Mouse (Mus musculus): Measurements from ENCODE around the gene Cd300lb.
"Not testable (repeated sequence)": the region's sequence is repeated elsewhere in the genome, so short reads cannot be mapped to it uniquely, and the experiment has no call there.

The Cd300lb gene

DNA sequence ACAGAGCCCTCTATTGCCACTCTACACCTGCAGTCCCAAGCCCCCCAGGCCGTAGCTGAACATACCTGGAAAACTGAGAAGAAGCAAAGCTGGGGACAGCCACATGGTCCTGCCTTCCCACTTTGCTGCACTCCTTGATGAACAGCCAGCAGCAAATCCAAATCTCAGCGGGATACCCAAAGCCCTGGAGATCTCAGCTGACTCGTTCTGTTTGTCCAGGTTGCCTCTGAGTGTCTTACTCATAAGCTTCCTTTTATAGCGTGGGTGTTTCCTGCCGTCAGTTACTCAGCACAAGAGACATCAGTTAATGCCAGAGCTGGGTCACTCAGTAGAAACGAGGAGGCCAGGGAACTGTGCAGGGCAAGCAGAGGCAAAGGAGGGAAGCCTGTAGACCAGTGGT, at the start of gene Cd300lb:
Cd300lb (minus strand) TSS at position 243 of the 400 bp plus-strand sequence.
- peak in 1 of 2 experiments; percentile 21 for DNase-seq (ENCODE audit: low read depth in 1 of 2, low spot score in 2 of 2)

DNA sequence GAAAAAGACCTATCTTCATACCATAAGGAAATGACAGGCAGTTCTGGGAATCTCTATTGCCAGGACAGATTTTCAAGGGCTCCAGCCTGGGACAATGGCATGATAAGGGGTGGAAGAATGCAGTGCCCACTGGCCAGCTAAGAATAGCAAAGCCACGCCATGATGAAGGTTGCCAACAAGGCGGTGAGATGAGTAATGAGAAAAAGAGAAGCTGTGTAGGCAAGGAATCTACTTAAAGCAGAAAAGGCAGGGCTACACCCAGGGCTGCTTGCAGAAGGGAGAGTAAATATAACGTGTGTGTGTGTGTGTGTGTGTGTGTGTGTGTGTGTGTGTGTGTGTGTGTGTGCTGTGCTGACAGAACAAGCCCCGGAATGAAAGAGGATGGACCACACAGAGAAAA, 47.7 kb upstream of the Cd300lb start:
- DNase-seq (ENCODE audit: low read depth in 1 of 2, low spot score in 2 of 2), result no peak

DNA sequence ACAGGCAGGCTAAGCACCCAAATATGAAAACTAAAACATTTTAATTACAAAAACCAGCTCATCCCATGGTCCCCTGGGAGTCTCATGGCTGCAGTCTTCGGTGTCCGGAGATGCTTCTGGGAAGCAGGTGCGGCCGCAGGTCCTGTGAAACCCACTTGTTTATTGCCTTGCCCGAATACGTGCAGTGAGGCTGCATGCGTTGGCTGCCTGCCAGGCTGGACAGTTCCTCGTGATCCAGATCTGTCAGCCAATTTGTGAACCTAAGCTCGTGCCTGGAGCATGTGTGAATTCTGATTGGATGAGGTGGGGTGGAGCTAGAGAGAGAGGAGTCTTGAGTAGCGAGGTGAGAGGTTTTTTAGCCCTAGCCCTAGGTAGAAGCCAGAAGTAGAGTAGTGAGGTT, 38.5 kb upstream of the Cd300lb start:
- no peak for DNase-seq (ENCODE audit: low read depth in 1 of 2, low spot score in 2 of 2)

DNA sequence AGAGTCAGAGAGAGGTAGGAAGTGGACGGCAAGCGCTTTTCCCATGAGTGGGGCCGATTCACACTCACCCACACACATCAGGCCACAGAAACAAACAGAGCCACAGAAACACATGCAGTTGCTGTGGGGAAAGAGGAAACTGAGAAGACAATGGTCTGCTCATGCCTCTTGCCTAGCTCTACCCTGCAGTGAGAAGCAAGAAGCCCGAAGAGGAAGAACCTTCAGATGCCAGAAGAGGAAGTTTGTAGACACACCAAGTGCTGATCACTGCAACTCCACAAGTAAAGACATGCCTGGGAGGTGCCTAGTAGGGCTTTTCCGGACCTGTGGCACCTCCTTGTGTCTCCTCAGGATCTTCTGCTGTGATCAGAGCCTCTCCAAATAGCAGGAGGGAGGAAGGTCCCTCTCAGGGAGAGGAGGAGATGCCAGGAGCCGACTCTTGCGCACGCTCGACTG, 34.6 kb upstream of the Cd300lb start, which contains the start of gene Cd300c:
Cd300c (minus strand) TSS at position 406 of the 456 bp plus-strand sequence.
- peak; percentile 33 to 35 for DNase-seq (ENCODE audit: low read depth in 1 of 2, low spot score in 2 of 2)

DNA sequence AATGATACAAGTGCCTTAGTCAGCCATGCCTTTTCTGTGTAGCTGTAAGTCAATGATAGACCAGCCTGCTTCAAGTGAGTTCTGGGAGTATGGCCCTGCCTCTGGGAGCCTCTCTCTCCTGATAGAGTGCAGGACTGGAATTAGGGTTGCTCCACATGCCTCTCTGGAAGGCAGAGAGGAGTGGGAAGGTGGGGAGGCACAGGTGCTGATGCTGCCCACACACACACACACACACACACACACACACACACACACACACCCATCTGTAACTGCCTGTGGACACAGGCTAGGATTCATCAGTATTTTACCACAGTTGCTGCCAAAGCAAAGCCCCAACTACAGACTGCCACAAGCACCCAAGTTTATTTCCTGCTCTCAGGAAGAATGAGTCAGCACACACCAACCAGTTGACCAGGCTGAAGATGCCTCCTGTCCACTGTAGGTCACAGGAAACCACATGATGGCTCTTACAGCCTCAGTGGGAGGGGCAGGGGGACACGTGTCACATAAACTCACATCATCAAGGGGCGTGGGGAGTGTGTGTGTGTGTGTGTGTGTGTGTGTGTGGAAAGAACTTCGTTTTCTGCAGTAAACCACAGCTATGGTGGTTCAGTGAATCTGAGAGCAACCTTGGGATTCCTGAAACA, 31.1 kb upstream of the Cd300lb start:
- peak; percentile 31 to 33 for DNase-seq (ENCODE audit: low read depth in 1 of 2, low spot score in 2 of 2)

DNA sequence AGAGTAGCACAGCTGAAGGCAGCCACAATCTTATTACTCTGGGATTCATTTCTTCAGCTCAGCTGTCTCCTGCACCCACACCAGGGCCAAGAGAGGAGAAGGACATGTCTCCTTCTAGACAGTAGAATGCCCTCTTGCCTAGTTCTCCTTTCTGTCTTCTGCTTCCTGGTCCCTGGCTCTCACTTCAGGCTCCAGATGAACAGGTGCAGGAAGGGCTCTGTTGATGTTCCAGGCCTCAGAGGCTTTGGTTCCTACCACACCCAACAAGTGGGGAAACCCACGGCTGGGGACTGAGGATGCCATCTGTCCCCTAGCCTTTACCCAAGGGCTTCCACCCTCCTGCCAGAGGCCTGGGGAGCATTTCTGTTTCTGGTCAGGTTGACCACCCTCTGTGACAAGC, 26.2 kb upstream of the Cd300lb start:
- no peak for DNase-seq (ENCODE audit: low read depth in 1 of 2, low spot score in 2 of 2)

DNA sequence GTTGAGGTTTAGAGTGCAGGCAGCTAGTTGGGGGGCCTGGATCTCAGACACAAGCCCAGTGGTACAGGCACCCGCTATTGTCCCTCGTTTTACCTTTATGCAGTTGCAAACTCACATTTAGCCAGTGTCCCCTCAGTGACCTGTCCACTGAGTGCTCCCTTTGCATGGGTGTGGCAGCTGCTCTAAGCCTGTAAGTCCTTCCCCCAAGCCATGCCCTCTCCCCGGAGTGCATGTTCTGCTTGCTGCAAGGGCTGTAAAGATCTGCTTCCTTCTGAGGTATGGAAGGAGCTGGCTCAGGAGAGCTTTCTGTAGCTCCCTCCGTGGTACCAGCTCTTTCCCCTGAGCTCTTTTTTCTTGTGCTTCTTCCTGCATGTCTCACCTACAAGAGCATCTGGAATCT, 595 bp downstream of the Cd300lb start:
- peak in 1 of 2 experiments; percentile 15 for DNase-seq (ENCODE audit: low read depth in 1 of 2, low spot score in 2 of 2)

DNA sequence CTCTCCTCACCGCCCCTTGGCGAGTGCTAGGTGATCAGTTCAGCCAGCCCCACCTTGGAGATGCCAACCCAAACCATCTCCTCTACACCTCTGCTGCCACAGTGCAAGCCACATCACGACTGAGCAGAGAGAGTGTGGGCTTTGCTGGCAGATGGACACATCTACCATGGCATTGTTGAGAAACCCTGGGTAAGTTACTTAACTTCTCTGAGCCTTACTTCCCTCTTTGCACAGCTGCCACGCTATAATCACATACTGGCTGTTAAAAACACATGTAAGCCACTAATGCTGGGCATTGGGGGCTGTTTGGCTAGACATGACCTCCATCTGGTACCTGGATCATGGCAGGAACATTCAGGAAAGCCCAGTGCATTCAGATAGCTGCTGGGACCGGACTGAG, 3.1 kb downstream of the Cd300lb start:
- DNase-seq (ENCODE audit: low read depth in 1 of 2, low spot score in 2 of 2), result peak in 1 of 2 experiments; percentile 41

DNA sequence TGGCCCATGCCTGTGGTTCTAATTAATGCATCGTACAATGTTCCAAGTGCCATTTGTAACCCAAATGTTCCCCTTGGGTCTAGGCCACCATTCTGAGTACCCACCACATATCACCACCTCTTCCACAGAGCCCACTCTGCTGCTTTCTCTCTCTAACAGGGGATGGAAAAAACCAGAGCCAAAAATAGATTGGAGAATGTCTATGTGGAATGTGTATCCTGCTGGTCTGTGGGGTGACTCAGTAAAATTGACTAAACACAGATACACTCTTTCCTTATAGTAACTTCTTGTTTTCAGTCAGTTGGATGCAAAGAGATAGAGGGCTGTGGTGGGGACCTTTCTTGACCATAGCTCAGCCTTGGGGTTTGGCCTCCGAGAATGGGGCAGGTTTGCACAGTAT, 4.6 kb downstream of the Cd300lb start:
- no peak for DNase-seq (ENCODE audit: low read depth in 1 of 2, low spot score in 2 of 2)

DNA sequence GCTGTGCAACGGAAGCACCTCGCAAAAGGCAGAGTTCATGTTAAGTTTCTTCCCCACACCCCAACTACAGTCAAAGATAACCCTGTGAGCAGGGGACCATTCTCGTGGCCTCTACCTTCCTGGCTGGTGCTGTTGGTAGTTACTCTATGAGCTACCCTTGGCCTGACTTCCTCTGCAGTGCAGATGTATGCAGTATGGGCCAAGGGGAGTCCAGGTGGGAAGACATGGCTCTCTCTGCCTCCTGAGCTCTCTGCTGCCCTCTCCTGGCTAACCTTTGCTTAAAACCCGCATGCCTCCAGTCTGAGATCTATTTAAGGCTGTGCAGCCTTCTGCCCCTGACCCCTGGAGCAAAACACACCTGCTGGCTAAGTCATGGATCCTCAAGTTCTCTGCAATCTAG, 10.2 kb downstream of the Cd300lb start:
- no peak for DNase-seq (ENCODE audit: low read depth in 1 of 2, low spot score in 2 of 2)

DNA sequence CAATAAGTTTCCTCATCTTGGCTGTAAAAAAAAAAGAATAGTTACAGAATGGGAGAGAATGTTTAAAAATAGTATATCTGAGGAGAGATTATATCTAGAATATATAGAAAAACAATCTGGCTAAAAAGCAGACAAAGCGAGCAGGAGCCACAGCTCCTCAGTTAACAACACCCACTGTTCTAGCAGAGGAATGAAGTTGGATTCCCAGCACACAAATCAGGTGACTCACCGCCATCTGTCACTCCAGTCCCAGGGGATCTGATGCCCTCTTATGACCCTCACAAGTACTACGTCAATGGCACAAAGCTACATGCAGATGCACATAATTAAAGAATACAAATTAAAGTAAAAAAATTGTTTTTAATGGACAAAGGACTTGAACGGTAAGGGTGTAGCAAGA, 11.7 kb downstream of the Cd300lb start:
- DNase-seq (ENCODE audit: low read depth in 1 of 2, low spot score in 2 of 2), result no peak

DNA sequence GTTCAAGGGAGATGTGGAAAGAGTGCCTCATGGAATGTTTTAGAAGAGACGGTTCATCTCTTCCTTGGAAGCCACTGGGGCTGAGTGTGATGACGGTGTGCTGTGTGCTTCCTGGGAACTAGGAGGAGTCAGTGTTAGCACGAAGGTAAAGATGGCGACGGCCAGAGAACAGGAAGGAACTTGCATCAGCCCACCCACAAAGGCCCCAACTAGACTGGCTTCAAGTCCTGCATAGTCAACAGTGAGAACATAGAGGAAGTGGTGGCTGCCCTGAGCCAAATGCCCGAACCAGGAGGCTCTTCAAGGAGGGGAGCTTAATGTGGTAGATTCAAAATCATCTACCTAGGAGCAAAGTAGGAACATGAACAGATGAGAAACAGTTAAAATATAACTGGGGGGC, 17.1 kb downstream of the Cd300lb start:
- no peak for DNase-seq (ENCODE audit: low read depth in 1 of 2, low spot score in 2 of 2)

DNA sequence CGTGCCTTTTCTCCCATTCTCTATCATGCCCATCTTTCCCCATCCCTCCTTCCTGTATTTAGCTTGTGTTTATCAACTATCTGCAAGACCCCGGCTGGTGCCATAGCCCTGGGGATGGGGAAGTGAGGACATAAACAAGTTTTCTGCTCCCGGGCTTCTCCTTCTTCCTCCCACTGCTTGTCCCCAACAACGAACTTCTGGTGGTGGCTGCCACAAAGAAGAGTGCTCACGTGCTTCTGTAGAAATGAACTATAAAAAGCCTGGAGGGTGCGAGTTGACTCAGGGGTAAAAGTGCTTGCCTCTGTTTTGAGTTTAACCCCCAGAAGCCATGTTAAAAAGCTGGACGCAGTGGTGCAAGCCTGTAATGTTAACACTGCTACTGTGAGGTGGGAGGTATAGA, 19.2 kb downstream of the Cd300lb start:
- no peak for DNase-seq (ENCODE audit: low read depth in 1 of 2, low spot score in 2 of 2)

DNA sequence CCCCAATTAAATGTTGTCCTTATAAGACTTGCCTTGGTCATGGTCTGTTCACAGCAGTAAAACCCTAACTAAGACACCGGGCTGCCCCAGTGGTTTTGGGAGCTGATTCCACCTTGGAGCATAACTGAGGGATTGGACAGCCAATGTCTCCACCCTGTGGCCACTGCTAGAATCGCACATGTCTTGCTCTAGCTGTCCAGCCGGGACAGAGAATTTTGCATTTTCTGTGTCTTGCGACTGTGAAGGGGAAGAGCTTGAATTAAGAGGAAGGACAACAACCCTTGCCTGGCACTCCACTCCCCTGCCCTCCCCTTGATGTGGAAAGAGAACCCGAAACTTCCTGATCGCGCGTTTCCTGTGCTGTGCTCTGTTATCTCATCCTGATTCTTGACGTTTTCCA, 21.3 kb downstream of the Cd300lb start:
- peak; percentile 64 to 87 for DNase-seq (ENCODE audit: low read depth in 1 of 2, low spot score in 2 of 2)

DNA sequence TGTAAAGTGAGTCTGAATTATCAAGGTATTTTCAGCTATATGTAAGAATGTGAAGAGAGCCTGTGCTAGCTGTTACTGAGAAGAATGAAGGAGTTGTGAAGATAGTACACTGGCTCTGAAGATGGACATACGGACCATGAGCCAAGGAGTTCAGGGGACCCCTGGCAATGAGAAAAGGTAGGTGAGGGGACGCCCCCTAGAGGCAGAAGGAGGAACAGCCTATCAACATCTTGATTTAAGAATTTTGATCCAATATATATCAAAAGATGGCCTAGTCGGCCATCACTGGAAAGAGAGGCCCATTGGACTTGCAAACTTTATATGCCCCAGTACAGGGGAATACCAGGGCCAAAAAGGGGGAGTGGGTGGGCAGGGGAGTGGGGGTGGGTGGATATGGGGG, 24.6 kb downstream of the Cd300lb start:
- DNase-seq (ENCODE audit: low read depth in 1 of 2, low spot score in 2 of 2), result not testable (repeated sequence)

DNA sequence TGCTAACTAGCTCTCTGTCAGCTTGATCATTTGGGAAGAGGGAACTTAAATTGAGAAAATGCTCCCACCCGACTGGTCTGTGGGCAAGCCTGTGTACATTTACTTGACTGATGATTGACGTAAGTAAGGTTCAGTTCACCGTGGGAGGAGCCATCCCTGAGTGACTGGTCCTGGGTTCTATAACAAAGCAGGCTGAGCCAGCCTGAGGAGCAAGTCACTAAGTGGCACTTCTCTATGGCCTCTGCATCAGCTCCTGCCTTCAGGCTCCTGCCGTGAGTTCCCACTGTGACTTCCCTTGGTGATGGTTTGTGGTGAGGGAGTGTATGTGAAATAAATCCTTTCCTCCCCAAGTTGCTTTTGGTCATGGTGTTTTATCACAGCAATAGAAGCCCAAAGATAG, 26.1 kb downstream of the Cd300lb start:
- peak; percentile 57 to 68 for DNase-seq (ENCODE audit: low read depth in 1 of 2, low spot score in 2 of 2)

DNA sequence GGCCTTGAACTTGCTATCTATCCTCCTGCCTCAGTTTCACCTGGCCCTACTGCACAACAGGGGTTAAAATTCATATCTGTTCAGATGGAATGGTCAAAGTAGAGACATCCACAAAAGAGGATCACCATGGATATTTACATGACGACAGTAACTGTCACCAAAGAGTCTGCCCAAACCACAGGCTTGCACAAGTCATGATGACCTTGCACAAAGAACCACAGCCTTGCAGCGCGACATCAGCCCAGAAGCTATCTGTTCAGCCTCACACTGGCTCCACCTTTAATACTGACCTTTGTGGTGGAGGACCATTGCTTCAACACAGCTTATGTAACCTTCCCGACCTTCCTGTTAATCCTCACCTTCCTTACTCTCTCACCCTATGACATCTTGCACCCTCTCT, 26.6 kb downstream of the Cd300lb start:
- DNase-seq (ENCODE audit: low read depth in 1 of 2, low spot score in 2 of 2), result peak; percentile 82 to 89

DNA sequence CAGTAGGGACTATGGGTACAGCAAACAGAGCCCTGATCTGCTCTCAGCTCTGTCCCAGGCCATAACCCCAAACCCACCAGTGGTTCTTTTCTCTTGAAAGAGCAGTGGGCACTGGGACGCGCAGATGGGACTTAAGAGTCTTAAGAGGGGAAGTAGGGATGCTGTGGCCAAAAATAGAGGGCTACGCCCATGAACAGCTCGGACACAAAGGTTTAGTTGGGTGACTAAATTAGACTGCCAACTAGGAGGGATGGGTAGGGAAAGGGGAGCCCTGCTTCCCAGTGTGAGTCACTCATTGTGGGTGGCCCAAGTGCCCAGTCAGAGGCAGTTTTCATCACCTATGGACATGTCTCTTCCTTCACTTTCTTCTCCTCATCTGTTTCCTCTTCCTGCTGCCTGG, 31.0 kb downstream of the Cd300lb start:
- peak; percentile 76 to 80 for DNase-seq (ENCODE audit: low read depth in 1 of 2, low spot score in 2 of 2)

DNA sequence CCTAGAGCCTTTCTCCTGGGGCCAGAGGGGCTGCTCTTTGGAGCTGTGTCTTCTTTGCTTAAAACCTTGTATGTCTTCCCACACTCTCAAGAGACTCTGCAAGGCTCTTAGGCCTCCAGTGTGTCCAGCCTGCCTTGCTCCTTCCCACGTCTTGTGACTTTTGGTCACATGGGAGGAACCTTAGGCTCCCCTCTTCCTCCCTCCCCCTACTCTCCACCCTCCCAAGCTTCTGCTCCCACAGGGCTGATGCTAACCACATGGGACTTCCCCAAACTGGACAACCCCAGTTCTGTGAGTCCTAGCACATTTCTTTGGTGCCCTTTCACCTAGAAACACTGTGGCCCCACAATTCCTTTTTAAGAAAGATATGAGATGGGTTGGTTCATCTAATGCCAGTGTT, 36.2 kb downstream of the Cd300lb start:
- DNase-seq (ENCODE audit: low read depth in 1 of 2, low spot score in 2 of 2), result peak; percentile 81 to 82

DNA sequence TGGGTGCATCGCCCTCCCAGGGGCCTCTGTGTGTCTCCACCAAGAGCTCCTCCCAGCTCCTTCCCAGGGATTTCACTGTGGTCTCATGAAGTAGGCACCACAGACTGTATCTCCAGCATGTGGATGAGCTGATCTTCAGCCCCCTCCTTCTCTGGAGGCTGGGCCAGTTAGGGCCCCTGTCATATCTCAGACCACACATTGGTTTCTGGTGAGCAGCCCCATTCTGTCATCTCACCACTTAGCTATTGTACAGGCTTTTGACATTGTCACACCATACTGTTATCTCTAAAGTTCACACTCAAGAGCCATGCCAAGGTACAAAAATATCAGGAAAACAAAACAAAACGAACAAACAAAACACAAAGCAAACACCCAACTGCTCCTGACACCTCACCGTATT, 38.1 kb downstream of the Cd300lb start:
- DNase-seq (ENCODE audit: low read depth in 1 of 2, low spot score in 2 of 2), result no peak

DNA sequence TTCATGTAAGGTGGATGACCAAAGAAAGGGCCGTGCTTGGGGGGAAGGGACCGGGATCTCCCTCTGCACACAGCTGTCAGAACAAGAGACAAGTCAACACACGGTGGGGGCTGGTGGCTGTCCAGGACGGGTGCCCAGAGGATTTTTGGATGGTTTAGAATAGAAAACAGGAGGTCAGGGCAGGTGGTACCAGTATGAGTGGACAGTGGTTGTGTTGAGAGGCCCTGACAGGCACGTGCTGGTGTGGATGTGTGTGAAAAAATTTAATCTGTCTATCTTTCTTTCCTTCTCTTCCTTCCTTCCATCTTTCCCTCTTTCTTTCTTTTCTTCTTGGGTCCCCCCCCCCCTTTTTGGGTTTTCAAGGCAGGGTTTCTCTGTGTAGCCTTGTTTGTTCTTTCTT, 43.6 kb downstream of the Cd300lb start:
- DNase-seq (ENCODE audit: low read depth in 1 of 2, low spot score in 2 of 2), result no peak

DNA sequence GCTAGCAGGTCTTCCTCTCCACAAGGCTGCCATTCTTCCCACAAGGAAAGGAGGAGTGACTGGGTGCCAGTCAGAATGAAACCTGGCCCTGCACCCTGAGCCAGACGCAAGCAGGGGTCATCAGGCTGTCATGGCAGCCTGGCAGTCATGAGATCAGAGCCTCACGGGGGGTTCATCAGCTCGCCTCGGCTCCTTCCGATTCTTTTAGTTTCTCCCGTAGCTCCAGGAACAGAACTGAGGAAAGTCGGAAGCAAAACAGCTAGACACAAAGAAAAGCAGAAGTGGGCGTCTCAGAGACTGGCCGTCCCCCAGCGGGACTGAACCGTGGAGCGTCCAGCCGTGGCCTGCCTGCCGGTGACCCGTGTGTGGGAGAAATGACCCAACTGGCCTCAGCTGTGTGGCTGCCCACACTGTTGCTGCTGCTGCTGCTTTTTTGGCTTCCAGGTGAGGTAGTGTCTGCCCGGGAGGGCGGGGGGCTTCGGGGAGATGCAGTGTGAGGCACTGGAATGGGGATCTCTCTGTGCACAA, 44.1 kb downstream of the Cd300lb start, which contains the start of gene Cd300a:
Cd300a (plus strand) TSS at position 51 of the 528 bp plus-strand sequence.
- DNase-seq (ENCODE audit: low read depth in 1 of 2, low spot score in 2 of 2), result peak; percentile 66 to 80
